Mouse (Mus musculus): ENCODE results near the gene Plac1.

Plac1 gene

DNA sequence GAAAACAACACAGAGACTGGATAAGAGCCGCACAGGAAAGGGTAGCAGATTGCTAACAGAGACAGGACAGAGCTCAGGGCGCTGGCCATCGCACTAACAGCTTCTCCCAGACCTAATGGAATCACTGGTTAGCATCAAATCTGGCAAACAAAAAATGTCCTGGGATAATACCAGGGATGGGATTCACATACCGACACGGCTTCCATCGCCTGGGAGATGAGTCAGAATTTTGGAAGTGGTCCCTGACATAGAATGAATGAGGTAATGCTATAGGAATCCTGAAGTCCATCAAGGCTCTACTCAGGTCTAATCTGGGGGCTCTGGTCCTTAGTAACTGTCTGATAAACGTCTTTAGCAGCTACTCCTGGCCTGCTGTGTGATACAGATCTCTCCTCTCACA is 140.0 kb downstream of the Plac1 start:
- no peak for DNase-seq

DNA sequence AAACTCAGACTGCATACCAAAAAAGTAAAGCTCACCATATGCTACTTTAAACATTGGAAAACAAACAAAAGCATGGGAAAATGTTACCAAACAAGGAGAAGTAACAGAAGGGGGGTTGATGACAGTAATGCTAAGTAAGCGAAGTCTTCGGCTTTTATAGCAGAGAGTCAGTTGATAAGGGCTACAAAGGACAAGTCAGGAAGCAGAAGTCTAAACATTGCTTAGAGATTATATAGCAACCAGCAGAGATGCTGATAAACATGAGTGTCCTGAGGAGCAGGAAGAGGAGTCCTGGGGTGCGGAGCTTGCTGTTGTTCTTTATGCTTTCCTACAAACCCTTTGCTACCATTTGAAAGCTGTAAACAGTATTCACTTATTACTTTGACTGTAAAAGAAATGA is 140.6 kb downstream of the Plac1 start:
- DNase-seq = no peak

DNA sequence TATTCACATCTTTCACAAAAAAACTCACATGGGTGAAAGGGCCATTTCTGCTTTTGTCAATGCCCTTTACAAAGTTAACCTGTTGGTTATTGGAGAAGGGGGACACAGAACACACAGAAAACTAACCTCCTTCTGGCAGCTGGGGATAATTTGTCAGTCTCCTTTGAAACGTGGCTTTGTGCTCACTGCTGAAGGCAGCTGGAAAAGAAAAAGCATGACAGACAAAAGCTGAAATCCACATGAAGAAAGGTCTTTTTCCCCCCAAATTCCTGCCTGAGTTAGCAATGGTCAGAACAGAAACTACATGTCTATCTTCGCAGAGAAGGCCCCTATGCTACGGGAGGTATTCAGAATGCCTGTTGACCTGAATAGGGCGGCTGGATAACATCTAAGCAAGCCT is 141.6 kb downstream of the Plac1 start:
- DNase-seq = no peak

DNA sequence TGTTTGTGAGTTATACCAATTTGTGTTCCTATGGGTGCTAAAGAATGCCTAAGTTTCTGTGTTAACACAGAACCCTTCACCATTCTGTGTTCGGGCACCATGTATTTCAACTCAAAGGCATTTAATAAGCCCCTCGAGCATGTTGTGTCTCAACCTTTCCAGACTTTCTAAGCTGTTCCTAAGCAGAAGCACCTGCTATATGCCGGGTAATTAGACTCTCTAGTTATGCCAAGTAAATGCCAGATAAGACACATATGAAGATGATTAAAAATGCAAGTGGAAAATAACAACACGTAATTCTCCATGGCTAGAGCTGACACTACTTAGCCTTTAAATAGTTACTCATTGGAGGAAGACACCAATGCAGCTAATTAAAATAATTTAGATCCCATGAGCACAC is 142.1 kb downstream of the Plac1 start:
- no peak for DNase-seq

GRCm38 (mm10) chrX:53093381-53093780 is 146.5 kb downstream of the Plac1 start:
- no peak for DNase-seq

- no peak for DNase-seq
These were observed 151.1 kb downstream of the Plac1 start for GRCm38 (mm10) chrX:53088663-53089292.

DNA sequence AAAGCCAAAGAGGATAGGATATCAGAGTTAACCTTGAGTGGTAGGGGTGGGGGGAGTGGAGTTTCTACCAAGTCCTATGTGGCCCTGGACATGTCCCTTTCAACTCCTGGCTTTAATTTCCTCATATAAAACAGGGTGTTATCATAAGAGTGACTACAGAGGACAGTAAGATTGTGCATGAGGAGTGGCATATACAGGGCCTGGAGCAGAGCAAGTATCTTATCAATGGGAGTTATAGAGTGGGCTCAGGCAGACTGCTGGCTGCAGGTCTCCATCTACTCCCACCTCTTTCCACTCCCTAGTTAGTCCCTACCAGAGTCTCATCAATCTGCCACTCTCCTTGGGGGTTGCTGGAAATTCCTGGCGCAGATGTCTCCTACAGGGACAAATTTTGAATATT is 152.7 kb downstream of the Plac1 start:
- no peak for DNase-seq

DNA sequence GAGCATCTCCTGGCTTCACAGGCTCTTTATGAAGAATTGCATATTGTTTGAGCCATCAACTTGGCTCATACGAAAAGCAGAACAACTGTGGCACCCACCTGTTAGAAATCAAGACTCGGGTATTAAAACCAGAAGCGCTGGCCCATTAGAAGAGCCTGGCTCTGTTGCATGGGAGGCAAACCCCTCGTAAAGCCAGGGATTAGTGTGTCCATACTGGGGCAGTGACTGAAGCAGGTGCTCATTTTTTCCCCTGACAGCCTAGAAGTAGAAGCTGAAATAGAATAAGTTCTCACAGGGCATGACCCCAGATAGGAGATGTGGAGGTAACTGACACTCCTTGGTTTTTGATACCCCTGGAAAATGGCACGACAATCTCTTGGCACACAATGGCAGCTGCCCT is 154.4 kb downstream of the Plac1 start:
- DNase-seq = no peak

GRCm38 (mm10) chrX:53064406-53064805 is 175.5 kb downstream of the Plac1 start:
- no peak for DNase-seq

DNA sequence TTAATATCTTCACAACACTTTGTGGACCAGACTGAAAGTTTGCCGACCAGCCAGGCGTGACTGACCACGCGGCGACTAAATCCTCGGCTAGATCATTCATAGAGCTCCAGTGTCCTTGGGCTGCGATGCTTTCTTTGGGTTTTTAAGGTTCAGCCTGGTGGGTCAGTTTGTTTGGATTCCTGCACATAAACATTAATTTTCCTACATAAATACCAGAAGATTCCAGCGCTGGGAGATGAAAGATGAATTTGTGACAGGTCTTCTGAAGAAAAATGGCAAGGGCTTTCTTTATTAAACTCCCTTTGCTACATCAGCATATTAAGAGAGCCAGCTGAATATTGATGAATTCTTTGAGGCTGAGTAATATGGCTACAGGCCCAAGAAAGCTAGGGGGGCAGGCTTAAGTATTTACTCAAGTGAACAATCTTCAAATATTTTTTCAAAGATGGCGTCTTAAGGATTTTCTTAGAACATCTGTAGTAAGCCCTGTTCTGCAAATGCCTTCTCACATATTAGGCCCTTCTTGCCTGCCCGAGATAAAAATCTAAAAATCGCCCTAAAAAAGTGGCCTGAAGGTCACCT is 180.4 kb downstream of the Plac1 start:
- no peak for DNase-seq

- DNase-seq = peak; percentile 7
These were observed 181.2 kb downstream of the Plac1 start for GRCm38 (mm10) chrX:53058459-53059280.

GRCm38 (mm10) chrX:53057760-53058090 is 182.2 kb downstream of the Plac1 start:
- no peak for DNase-seq

DNA sequence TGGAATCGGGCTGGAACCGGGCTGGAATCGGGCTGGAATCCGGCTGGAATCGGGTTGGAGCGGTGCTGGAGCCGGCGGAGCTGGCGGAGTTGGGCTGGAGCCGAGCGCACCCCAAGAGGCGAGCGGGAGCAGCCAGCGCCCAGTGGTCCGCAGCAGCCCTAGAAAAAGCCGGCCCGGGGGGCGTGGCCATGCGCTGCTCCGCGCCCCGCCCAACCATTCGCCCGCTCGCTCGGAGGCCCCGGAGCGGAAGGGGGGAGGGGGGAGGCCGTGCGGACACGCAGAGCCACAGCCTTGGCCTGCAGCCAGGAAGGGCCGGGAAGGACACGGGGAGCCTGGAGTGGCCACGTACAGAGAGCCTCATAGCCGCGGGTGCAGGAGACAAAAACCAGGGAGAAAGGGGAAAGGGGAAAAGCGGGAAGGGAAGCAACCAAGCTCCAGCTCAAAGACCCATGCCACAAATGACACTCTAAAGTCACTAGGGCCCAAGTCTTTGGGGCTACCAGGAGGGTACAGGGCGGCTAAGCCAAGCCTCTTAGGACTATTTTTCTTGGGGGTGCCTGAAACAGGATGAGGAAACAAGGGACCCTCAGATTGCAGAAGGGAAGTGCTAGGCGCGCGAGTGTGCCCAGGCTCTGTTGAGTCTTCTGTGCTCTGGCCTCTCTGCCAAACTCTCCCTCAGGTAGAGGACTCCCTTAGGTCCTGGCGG is 182.7 kb downstream of the Plac1 start:
- peak; percentile 72 for DNase-seq

- peak; percentile 27 for DNase-seq
These were observed 183.3 kb downstream of the Plac1 start for GRCm38 (mm10) chrX:53056627-53057026.

- no peak for DNase-seq
These were observed 184.1 kb downstream of the Plac1 start for GRCm38 (mm10) chrX:53055771-53056170.

DNA sequence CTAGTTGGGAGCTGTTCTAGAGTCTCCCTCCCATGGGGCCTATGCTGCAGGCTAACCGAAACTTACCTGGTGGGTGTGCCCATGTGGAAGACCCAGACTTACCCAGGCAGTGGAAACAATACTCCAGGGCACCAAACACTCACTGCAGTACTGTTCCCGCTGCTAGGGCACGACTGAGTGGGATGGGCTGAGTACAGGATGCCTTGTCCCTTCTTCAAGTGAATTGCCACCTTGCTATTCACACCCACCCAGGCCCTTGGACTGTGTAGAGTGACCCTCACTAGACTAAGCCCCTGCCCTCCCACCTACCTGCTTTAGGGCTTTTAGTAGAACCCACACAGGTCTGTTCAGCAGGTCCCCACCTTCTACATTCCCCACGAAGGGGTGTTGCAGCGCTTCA is 186.0 kb downstream of the Plac1 start:
- DNase-seq = no peak

DNA sequence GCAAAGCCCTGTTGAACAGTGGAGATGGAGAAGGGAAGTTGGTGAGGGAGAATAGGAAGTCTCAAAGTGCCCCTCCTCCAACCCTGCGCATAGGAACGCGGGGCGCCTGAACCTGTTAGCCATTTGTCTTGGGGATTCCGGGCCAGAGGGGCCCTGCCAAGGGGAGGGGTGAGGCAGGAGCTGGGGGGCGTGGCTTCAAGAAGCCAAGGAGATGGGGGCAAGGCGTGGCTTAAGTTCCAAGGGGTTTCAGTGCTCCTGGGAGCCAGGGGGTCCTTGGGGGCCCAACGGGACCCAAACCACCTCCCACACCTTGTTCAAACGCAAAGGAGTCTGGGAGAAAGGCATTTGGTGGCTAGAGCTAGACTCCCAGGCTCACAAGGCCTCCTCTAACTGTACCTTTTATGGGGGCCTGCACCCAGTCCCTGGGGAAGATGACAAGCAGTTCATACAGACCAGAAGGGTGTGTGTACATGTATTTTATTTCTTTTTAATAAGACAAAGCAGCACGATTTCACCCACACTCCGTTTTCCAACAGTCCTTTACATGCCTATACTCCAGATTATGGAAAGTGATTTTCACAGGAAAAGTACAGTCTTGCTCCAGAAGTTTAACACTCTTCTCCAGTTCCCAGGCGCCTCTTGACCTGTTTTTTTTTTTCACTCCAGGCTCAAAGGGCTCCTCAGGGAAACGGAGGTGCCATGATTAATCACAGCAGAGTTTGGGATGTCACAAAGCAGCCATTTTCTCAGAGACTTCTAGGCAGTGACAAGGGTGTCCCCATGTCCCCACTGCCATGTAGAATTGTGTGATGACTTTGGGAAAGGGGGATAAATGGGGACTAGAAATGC is 187.0 kb downstream of the Plac1 start:
- no peak for DNase-seq

DNA sequence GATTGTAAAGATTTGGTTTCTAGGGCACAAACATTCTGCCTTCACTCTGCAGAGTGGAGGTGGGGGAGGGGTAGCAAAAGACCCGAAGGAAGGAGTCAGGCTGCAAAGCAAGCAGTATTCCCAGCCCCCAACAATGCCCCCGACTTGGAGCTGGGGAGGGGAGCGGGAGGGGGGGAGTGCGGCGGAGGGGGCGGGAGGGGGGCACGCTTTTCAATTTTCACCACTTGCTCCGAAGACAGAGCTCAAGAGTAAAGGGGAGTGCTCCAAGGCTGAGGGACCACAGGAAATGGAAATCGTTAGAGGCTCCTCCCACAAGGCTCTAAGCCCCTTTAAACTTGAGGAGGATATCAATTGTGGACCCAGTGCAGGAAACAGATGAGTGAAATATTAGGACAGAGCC is 189.6 kb downstream of the Plac1 start:
- peak; percentile 30 for DNase-seq

DNA sequence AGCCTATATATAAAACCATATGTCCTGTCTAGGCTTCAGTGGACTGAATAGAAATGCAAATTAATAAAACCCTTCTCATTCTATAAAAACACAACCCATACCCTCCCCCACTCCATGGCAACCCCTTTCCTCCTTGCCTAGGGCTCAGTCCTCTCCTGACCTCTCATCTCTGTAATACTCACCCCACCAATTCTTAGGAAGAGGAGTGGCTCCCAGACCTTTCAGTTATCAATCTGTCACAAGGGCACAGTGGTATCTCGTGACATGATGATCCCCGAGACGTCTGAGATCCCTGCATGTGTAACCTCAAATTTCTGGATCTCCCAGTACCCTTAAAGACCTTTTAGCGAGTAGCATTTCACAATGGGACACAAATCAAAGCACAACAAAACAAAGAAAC is 190.7 kb downstream of the Plac1 start:
- DNase-seq = no peak

DNA sequence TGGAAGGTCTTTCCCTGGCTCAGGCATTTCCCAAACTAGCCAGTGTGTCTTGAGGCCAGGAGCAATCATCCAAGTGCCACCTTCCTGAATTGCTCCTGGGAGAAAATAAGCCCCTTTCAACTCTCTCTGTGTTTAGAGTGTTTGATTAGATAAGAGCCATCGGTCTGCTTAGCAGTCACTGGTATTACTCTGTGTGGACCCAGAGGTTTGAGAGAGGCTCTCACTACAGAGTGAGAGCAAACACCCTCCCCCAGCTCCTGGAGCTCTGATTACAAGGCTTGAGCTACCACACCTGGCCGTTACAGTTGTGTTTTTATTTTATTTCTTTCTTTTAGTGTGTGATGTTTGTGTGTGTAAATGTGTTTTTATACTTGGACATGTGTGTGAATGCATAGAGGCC is 193.0 kb downstream of the Plac1 start:
- DNase-seq = no peak

DNA sequence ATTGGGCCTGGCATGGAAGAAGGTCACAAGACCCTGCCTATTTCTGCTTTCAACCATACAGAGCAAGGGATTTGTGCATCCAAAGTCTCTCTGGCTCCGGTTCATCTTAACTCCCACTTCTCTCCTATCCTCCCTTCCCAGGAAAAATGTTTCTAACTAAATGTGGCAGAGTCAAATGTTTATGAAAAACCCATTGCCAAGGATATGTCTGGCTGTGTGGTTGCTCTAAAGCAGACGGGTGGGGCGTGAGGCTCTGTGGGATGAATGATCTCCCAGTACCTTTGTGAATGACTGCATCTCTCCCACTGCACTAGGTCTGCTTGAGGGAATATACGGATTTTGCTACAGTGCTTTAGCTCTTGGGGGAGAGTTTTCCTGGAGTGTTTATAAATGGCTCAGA is 193.9 kb downstream of the Plac1 start:
- DNase-seq = no peak

GRCm38 (mm10) chrX:53045187-53045903 is 194.6 kb downstream of the Plac1 start:
- DNase-seq = no peak
